Mouse (Mus musculus) MEL (cell line): ENCODE data around the gene Acaa1a. TPM values are rescaled to one million over a fixed set of nuclear protein-coding genes. Genes with fewer than 3 reads are reported as not detected.

ENCODE experiments used
- DNase-seq: peaks from one replicate; pipeline ENCODE4 v3.0.0; 2011; ENCODE audit warnings: low read depth, low spot score
- H3K27ac ChIP-seq: 2 replicates; pipeline ENCODE4 v1.5.1; 2012; ENCODE audit warnings: low read depth, mild to moderate bottlenecking, control low read depth, low read length, moderate library complexity; ENCODE audit not compliant: control insufficient read depth
- H3K27me3 ChIP-seq, 2 experiments: fragments of 150-350 bp in 1 of 2; sonication (generic) in 1 of 2; 2 replicates each; pipeline ENCODE4 v1.6.1; 2012; ENCODE audit warnings: low read length in 2 of 2, mild to moderate bottlenecking in 2 of 2, improper control_type of control experiment in 1 of 2, moderate library complexity in 1 of 2; ENCODE audit not compliant: insufficient read depth in 2 of 2, control insufficient read depth in 1 of 2
- H3K36me3 ChIP-seq, 2 experiments: 2 replicates each; pipeline ENCODE4 v1.6.1; 2012 to 2014; ENCODE audit warnings: low read length in 2 of 2, improper control_type of control experiment in 1 of 2, inconsistent platforms in 1 of 2, mild to moderate bottlenecking in 1 of 2; ENCODE audit not compliant: insufficient read depth in 2 of 2, control insufficient read depth in 1 of 2
- H3K4me1 ChIP-seq, 2 experiments: fragments of 150-350 bp in 1 of 2; sonication (generic) in 1 of 2; 2 replicates each; pipeline ENCODE4 v1.6.1; 2012; ENCODE audit warnings: low read length in 2 of 2, improper control_type of control experiment in 1 of 2, mild to moderate bottlenecking in 1 of 2; ENCODE audit not compliant: insufficient read depth in 2 of 2, control insufficient read depth in 1 of 2
- H3K4me3 ChIP-seq, 2 experiments: fragments of 150-350 bp in 1 of 2; sonication (generic) in 1 of 2; 2 replicates each; pipeline ENCODE4 v1.5.1; 2012; ENCODE audit warnings: low read depth in 2 of 2, low read length in 2 of 2, mild to moderate bottlenecking in 2 of 2, moderate library complexity in 2 of 2, control low read depth in 1 of 2, improper control_type of control experiment in 1 of 2; ENCODE audit not compliant: control insufficient read depth in 1 of 2, insufficient read depth in 1 of 2
- H3K79me2 ChIP-seq: 2 replicates; pipeline ENCODE4 v1.6.1; 2012; ENCODE audit warnings: mild to moderate bottlenecking, low read length, moderate library complexity; ENCODE audit not compliant: control insufficient read depth, poor library complexity, insufficient read depth
- H3K9ac ChIP-seq: 2 replicates; pipeline ENCODE4 v1.6.1; 2012; ENCODE audit warnings: low read depth, mild to moderate bottlenecking, control low read depth, low read length, moderate library complexity; ENCODE audit not compliant: control insufficient read depth, poor library complexity, severe bottlenecking
- H3K9me3 ChIP-seq: fragments of 150-350 bp; sonication (generic); replicated peaks from 2 replicates; pipeline ENCODE4 v1.6.1; 2012; ENCODE audit warnings: mild to moderate bottlenecking, low read length, improper control_type of control experiment, moderate library complexity; ENCODE audit not compliant: insufficient read depth
- BHLHE40 ChIP-seq: IDR thresholded peaks from 2 replicates; pipeline ENCODE4 v1.6.1; 2012; ENCODE audit warnings: low read depth, mild to moderate bottlenecking, inconsistent platforms, low read length, improper control_type of control experiment, borderline replicate concordance
- CTCF ChIP-seq, 3 experiments: IDR thresholded peaks in 2 of 3; conservative IDR thresholded peaks in 1 of 3; 2 replicates each; pipeline ENCODE4 v1.5.1; 2011 to 2012; ENCODE audit warnings: low read length in 3 of 3, low read depth in 2 of 3, mild to moderate bottlenecking in 2 of 3, improper control_type of control experiment in 1 of 3, inconsistent platforms in 1 of 3, mixed read lengths in 1 of 3, moderate library complexity in 1 of 3; ENCODE audit not compliant: control insufficient read depth in 1 of 3, insufficient read depth in 1 of 3, poor library complexity in 1 of 3, severe bottlenecking in 1 of 3
- EP300 ChIP-seq, 2 experiments: IDR thresholded peaks; 2 replicates each; pipeline ENCODE4 v1.6.1; 2011; ENCODE audit warnings: improper control_type of control experiment in 2 of 2, low read length in 2 of 2, low read depth in 1 of 2, mild to moderate bottlenecking in 1 of 2
- ETS1 ChIP-seq: IDR thresholded peaks from 2 replicates; pipeline ENCODE4 v1.6.1; 2012; ENCODE audit warnings: low read depth, mild to moderate bottlenecking, inconsistent platforms, low read length, improper control_type of control experiment, moderate library complexity
- GABPA ChIP-seq: IDR thresholded peaks from 2 replicates; pipeline ENCODE4 v1.6.1; 2012; ENCODE audit warnings: low read depth, mild to moderate bottlenecking, inconsistent platforms, low read length, improper control_type of control experiment, moderate library complexity
- JUND ChIP-seq: IDR thresholded peaks from 2 replicates; pipeline ENCODE4 v1.6.1; 2011; ENCODE audit warnings: low read depth, mild to moderate bottlenecking, improper control_type of control experiment, low read length
- MAFK ChIP-seq: IDR thresholded peaks from 2 replicates; pipeline ENCODE4 v1.6.1; 2011; ENCODE audit warnings: low read depth, mild to moderate bottlenecking, low read length, improper control_type of control experiment, borderline replicate concordance
- MAX ChIP-seq: IDR thresholded peaks from 2 replicates; pipeline ENCODE4 v1.6.1; 2011; ENCODE audit warnings: low read length, improper control_type of control experiment
- MAZ ChIP-seq: IDR thresholded peaks from 2 replicates; pipeline ENCODE4 v1.6.1; 2012; ENCODE audit warnings: low read depth, mild to moderate bottlenecking, inconsistent platforms, low read length, improper control_type of control experiment
- MEF2A ChIP-seq: IDR thresholded peaks from 2 replicates; pipeline ENCODE4 v1.6.1; 2014; ENCODE audit warnings: low read depth, mild to moderate bottlenecking, inconsistent platforms, low read length, improper control_type of control experiment; ENCODE audit not compliant: poor library complexity, insufficient replicate concordance, severe bottlenecking; ENCODE audit errors: extremely low read depth
- MXI1 ChIP-seq: IDR thresholded peaks from 2 replicates; pipeline ENCODE4 v1.6.1; 2011; ENCODE audit warnings: mild to moderate bottlenecking, low read depth, low read length, improper control_type of control experiment
- MYC ChIP-seq: IDR thresholded peaks from 2 replicates; pipeline ENCODE4 v1.6.1; 2011; ENCODE audit warnings: low read depth, mild to moderate bottlenecking, low read length, improper control_type of control experiment, moderate library complexity
- NELFE ChIP-seq: IDR thresholded peaks from 2 replicates; pipeline ENCODE4 v1.6.1; 2011; ENCODE audit warnings: low read depth, low read length, improper control_type of control experiment
- NRF1 ChIP-seq: IDR thresholded peaks from 2 replicates; pipeline ENCODE4 v1.6.1; 2014; ENCODE audit warnings: low read depth, mild to moderate bottlenecking, inconsistent platforms, low read length, improper control_type of control experiment, moderate library complexity; ENCODE audit not compliant: poor library complexity, insufficient read depth, severe bottlenecking
- POLR2A ChIP-seq, 2 experiments: IDR thresholded peaks; 2 replicates each; pipeline ENCODE4 v1.6.1; 2011 to 2012; ENCODE audit warnings: low read length in 2 of 2, mild to moderate bottlenecking in 2 of 2, control low read depth in 1 of 2, improper control_type of control experiment in 1 of 2, low read depth in 1 of 2, moderate library complexity in 1 of 2; ENCODE audit not compliant: control insufficient read depth in 1 of 2, insufficient read depth in 1 of 2, poor library complexity in 1 of 2
- POLR2AphosphoS2 ChIP-seq: IDR thresholded peaks from 2 replicates; pipeline ENCODE4 v1.6.1; 2011; ENCODE audit warnings: low read length, improper control_type of control experiment
- POLR2AphosphoS5 ChIP-seq: IDR thresholded peaks from 2 replicates; pipeline ENCODE4 v1.6.1; 2012; ENCODE audit warnings: low read depth, borderline replicate concordance, mild to moderate bottlenecking, inconsistent platforms, low read length, moderate library complexity, mixed read lengths
- SIN3A ChIP-seq: IDR thresholded peaks from 2 replicates; pipeline ENCODE4 v1.6.1; 2012; ENCODE audit warnings: low read length, improper control_type of control experiment, inconsistent platforms
- SMC3 ChIP-seq: IDR thresholded peaks from 2 replicates; pipeline ENCODE4 v1.6.1; 2011; ENCODE audit warnings: low read depth, low read length, improper control_type of control experiment
- TBP ChIP-seq: IDR thresholded peaks from 2 replicates; pipeline ENCODE4 v1.8.0; 2011; ENCODE audit warnings: low read depth, low read length, improper control_type of control experiment
- TCF12 ChIP-seq: IDR thresholded peaks from 2 replicates; pipeline ENCODE4 v1.6.1; 2014; ENCODE audit warnings: low read depth, mild to moderate bottlenecking, inconsistent platforms, low read length, improper control_type of control experiment, moderate library complexity
- USF2 ChIP-seq, 2 experiments: IDR thresholded peaks; 2 replicates each; pipeline ENCODE4 v1.6.1; 2011 to 2012; ENCODE audit warnings: improper control_type of control experiment in 2 of 2, low read length in 2 of 2, borderline replicate concordance in 1 of 2, inconsistent platforms in 1 of 2, low read depth in 1 of 2, mild to moderate bottlenecking in 1 of 2; ENCODE audit not compliant: insufficient read depth in 1 of 2
- ZKSCAN1 ChIP-seq: IDR thresholded peaks from 2 replicates; pipeline ENCODE4 v1.6.1; 2012; ENCODE audit warnings: low read depth, mild to moderate bottlenecking, inconsistent platforms, low read length, improper control_type of control experiment, moderate library complexity
- ZMIZ1 ChIP-seq: IDR thresholded peaks from 2 replicates; pipeline ENCODE4 v1.6.1; 2012; ENCODE audit warnings: low read depth, mild to moderate bottlenecking, inconsistent platforms, low read length, improper control_type of control experiment, moderate library complexity
- polyA plus RNA-seq, 2 experiments: library from polyadenylated mRNA; stranded (reverse) in 1 of 2; unstranded in 1 of 2; fragments of >175 nt in 1 of 2; fragments of >200 nt in 1 of 2; gene quantifications; 2 replicates each; pipeline versions ENCODE4 v1.2.1 to v1.2.4; 2012; ENCODE audit warnings: low replicate concordance in 2 of 2, low read depth in 1 of 2; ENCODE audit not compliant: insufficient read length in 2 of 2, insufficient read depth in 1 of 2, missing spikeins in 1 of 2
- total RNA-seq: library from RNA; depleted of rRNA; stranded (reverse); fragments of 300-350 nt; gene quantifications from 2 replicates; pipeline ENCODE4 v1.2.3, GENCODE M21; 2012

Acaa1a gene
- total and polyA plus RNA-seq, 3 experiments: 19.5 to 22.1 TPM; not detected in 1

- TF ChIP-seq SMC3 (no peak), ZKSCAN1 (no peak; the same call in 1 of the 2 replicates), CTCF (IDR thresholded peaks at IDR 0.05 in 2 of 3, conservative IDR thresholded peaks at IDR 0.05 in 1 of 3; ENCODE audit: control insufficient read depth in 1 of 3, insufficient read depth in 1 of 3, low read depth in 2 of 3, low read length in 3 of 3, poor library complexity in 1 of 3, severe bottlenecking in 1 of 3) (peak in 2 of 3 experiments; percentile 28 to 44; a peak in 4 of 6 replicates), USF2 (IDR thresholded peaks at IDR 0.05; ENCODE audit: borderline replicate concordance in 1 of 2, insufficient read depth in 1 of 2, low read depth in 1 of 2, low read length in 2 of 2) (no peak), TCF12 (peak; percentile 46), TBP (peak; percentile 30; the same call in 1 of the 2 replicates), GABPA (no peak), JUND (no peak), MEF2A (0 out of 2 replicates have a peak, but pooled peaks have one; percentile 14), POLR2A (IDR thresholded peaks at IDR 0.05; ENCODE audit: control insufficient read depth in 1 of 2, insufficient read depth in 1 of 2, low read depth in 1 of 2, low read length in 2 of 2, poor library complexity in 1 of 2) (peak; percentile 79 to 90), BHLHE40 (peak; percentile 85), MYC (peak; percentile 14), MXI1 (peak; percentile 66)
Measured at GRCm38 (mm10) chr9:119322289-119323259, 16.9 kb upstream of the Acaa1a start, which contains the start of gene Oxsr1 (continued).

GRCm38 (mm10) chr9:119323260-119323645 lies 16.2 kb upstream of the Acaa1a start:
- peaks cover 0 to 22% of the 10 kb centered on the region in 2 experiments; a peak in 2 of 4 replicates for H3K36me3 ChIP-seq
- H3K27ac ChIP-seq: peak overlapping the region; percentile 96
- peak overlapping the region; percentile 76 to 80 for H3K4me3 ChIP-seq
- no peak for TF ChIP-seq SIN3A
- no peak for TF ChIP-seq MAFK
- TF ChIP-seq MYC: no peak
- TF ChIP-seq NRF1: no peak
- TF ChIP-seq MEF2A: no peak
- no peak for TF ChIP-seq MAZ
- no peak for TF ChIP-seq NELFE
- TF ChIP-seq ZMIZ1: no peak
- no peak for TF ChIP-seq CTCF (IDR thresholded peaks at IDR 0.05 in 2 of 3, conservative IDR thresholded peaks at IDR 0.05 in 1 of 3; ENCODE audit: control insufficient read depth in 1 of 3, insufficient read depth in 1 of 3, low read depth in 2 of 3, low read length in 3 of 3, poor library complexity in 1 of 3, severe bottlenecking in 1 of 3)
- no peak for TF ChIP-seq MXI1
- TF ChIP-seq POLR2AphosphoS5: no peak
- no peak for TF ChIP-seq POLR2AphosphoS2
- no peak for TF ChIP-seq EP300 (IDR thresholded peaks at IDR 0.05; ENCODE audit: low read depth in 1 of 2, low read length in 2 of 2)
- TF ChIP-seq MAX: no peak
- TF ChIP-seq BHLHE40: no peak
- no peak for TF ChIP-seq ETS1
- TF ChIP-seq GABPA: no peak
- no peaks in the 10 kb centered on the region for H3K9me3 ChIP-seq
- peak overlapping the region; percentile 86 for H3K9ac ChIP-seq
- peaks cover 9 to 16% of the 10 kb centered on the region in 2 experiments for H3K4me1 ChIP-seq
- no peak for DNase-seq
- peaks cover 39% of the 10 kb centered on the region for H3K79me2 ChIP-seq
- H3K27me3 ChIP-seq: no peaks in the 10 kb centered on the region
